Mouse (Mus musculus) forebrain, embryonic 16.5 days (tissue): ENCODE measurements around the gene Mrps18a. TPM values are rescaled to one million over a fixed set of nuclear protein-coding genes. Genes with fewer than 3 reads are reported as not detected.

Experiments
- ATAC-seq: fragments of 200-750 bp; cut with Nextera tagmentation; 2 replicates; pipeline ENCODE4 v1.8.0; 2017; ENCODE audit warnings: mild to moderate bottlenecking, moderate library complexity
- H3K27ac ChIP-seq: fragments of 300-500 bp; sonication (generic); 2 replicates; pipeline ENCODE4 v1.5.1; 2014; ENCODE audit warnings: low read length, control low read depth
- H3K27me3 ChIP-seq: fragments of 300-500 bp; sonication (generic); replicated peaks from 2 replicates; pipeline ENCODE4 v1.6.1; 2014; ENCODE audit warnings: low read length; ENCODE audit not compliant: control insufficient read depth, insufficient read depth
- H3K36me3 ChIP-seq: fragments of 300-500 bp; sonication (generic); 2 replicates; pipeline ENCODE4 v1.6.1; 2014; ENCODE audit not compliant: control insufficient read depth, insufficient read depth
- H3K4me1 ChIP-seq: fragments of 300-500 bp; sonication (generic); replicated peaks from 2 replicates; pipeline ENCODE4 v1.6.1; 2014; ENCODE audit warnings: low read length; ENCODE audit not compliant: control insufficient read depth, insufficient read depth
- H3K4me2 ChIP-seq: fragments of 300-500 bp; sonication (generic); 2 replicates; pipeline ENCODE4 v1.6.1; 2014; ENCODE audit warnings: mild to moderate bottlenecking, low read length, control low read depth
- H3K4me3 ChIP-seq: fragments of 300-500 bp; sonication (generic); replicated peaks from 2 replicates; pipeline ENCODE4 v1.5.1; 2014; ENCODE audit warnings: mild to moderate bottlenecking, low read length, control low read depth
- H3K9ac ChIP-seq: fragments of 300-500 bp; sonication (generic); replicated peaks from 2 replicates; pipeline ENCODE4 v1.6.1; 2014; ENCODE audit warnings: low read depth, low read length, control low read depth
- H3K9me3 ChIP-seq: fragments of 300-500 bp; sonication (generic); 2 replicates; pipeline ENCODE4 v1.6.1; 2016; ENCODE audit warnings: low read length; ENCODE audit not compliant: control insufficient read depth
- WGBS: fragments of 180-500 bp; shearing (Covaris S2); extraction: QIAGEN DNeasy Blood & Tissue Kit; methylation state at CpG from one replicate; pipeline ENCODE4 v1.1.7; 2014; 5-methylcytosine and 5-hydroxymethylcytosine counted together
- polyA plus RNA-seq: library from polyadenylated mRNA; unstranded; fragments of >200 nt; fragmentation: Nextera tagmentation; extraction: Ambion mirVana; gene quantifications from 2 replicates; pipeline ENCODE4 v1.2.1, GENCODE M21; 2015

Mrps18a gene
- polyA plus RNA-seq, 1 experiment from 2014 or later = 137 TPM

- Histone ChIP-seq H3K9ac (no peak overlapping the region), H3K27me3 (no peaks in the 10 kb centered on the region), H3K4me3 (no peak overlapping the region), H3K4me1 (peaks cover 10% of the 10 kb centered on the region), H3K4me2 (no peak overlapping the region), H3K9me3 (no peaks in the 10 kb centered on the region), H3K27ac (no peak overlapping the region), H3K36me3 (peaks cover 5% of the 10 kb centered on the region; the same call in 1 of the 2 replicates)
- 75% methylated on average over 11 of the region's 11 CpGs for WGBS
- ATAC-seq = no peak
Observed at GRCm38 (mm10) chr17:46116138-46116537, 5.4 kb downstream of the Mrps18a start.

DNA sequence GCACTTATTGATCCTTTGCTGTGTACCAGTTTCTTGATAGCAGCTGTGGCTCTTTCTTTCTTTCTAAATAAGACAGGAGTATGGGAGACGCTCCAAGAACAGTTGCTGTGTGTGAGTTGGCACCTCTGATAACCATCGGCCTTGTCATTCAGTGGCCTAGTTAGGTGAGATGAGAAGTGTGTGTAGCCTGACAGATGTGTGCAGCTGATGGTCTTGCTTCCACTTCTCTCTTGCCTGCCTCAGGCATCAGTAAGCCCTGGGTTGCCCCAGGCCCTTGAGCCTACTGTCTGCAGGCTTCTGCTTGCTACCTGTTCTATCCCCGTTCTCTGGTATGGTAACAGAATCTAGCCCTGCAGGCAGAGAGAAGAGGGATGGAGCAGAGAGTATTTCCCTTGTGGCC lies 6.1 kb downstream of the Mrps18a start:
- no peak for ATAC-seq
- WGBS = 94% methylated on average over 3 of the region's 3 CpGs
- peaks cover 3% of the 10 kb centered on the region; the same call in 1 of the 2 replicates for H3K4me1 ChIP-seq
- no peaks in the 10 kb centered on the region for H3K27me3 ChIP-seq
- no peak overlapping the region for H3K27ac ChIP-seq
- H3K9me3 ChIP-seq = no peaks in the 10 kb centered on the region
- no peak overlapping the region for H3K9ac ChIP-seq
- no peak overlapping the region for H3K4me3 ChIP-seq
- no peak overlapping the region for H3K4me2 ChIP-seq
- peaks cover 5% of the 10 kb centered on the region; the same call in 1 of the 2 replicates for H3K36me3 ChIP-seq

GRCm38 (mm10) chr17:46117623-46118422 lies 7.0 kb downstream of the Mrps18a start:
- no peak for ATAC-seq
- Histone ChIP-seq H3K27ac (no peak overlapping the region), H3K27me3 (no peaks in the 10 kb centered on the region), H3K4me2 (no peak overlapping the region), H3K9ac (no peak overlapping the region), H3K4me3 (no peak overlapping the region), H3K9me3 (no peaks in the 10 kb centered on the region), H3K36me3 (peaks cover 5% of the 10 kb centered on the region; the same call in 1 of the 2 replicates), H3K4me1 (no peaks in the 10 kb centered on the region)
- 88% methylated on average over 13 of the region's 13 CpGs for WGBS

GRCm38 (mm10) chr17:46118423-46118850 lies 7.7 kb downstream of the Mrps18a start:
- no peak overlapping the region for H3K27ac ChIP-seq
- 70% methylated on average over 4 of the region's 4 CpGs for WGBS
- peaks cover 5% of the 10 kb centered on the region for H3K36me3 ChIP-seq
- ATAC-seq = no peak
- H3K4me3 ChIP-seq = no peak overlapping the region
- no peaks in the 10 kb centered on the region for H3K9me3 ChIP-seq
- H3K4me2 ChIP-seq = no peak overlapping the region
- H3K9ac ChIP-seq = no peak overlapping the region
- no peaks in the 10 kb centered on the region for H3K4me1 ChIP-seq
- no peaks in the 10 kb centered on the region for H3K27me3 ChIP-seq

DNA sequence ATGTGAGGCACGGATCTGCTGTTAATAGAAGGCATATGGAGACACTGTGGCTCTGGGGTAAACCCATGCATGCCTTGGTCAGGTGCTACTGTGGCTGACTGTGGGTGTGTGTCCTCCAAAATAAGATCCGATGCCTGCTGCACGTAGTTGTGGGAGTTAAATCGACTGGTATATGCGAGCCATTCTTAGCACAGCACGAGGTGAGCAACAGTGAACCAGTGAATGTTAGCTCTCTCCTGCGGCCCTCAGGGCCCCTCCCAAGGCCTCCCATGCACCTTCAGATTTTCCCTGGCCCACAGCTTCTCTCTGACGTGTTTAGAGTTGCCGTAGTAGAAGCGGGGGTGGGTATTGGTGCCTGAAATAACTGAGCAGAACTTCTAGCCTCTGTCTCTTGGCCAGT lies 8.9 kb downstream of the Mrps18a start:
- H3K27ac ChIP-seq = no peak overlapping the region
- no peaks in the 10 kb centered on the region for H3K4me1 ChIP-seq
- no peaks in the 10 kb centered on the region for H3K9me3 ChIP-seq
- H3K4me2 ChIP-seq = no peak overlapping the region
- no peaks in the 10 kb centered on the region for H3K27me3 ChIP-seq
- ATAC-seq = no peak
- WGBS = 94% methylated on average over 10 of the region's 10 CpGs
- peaks cover 5% of the 10 kb centered on the region for H3K36me3 ChIP-seq
- H3K9ac ChIP-seq = no peak overlapping the region
- H3K4me3 ChIP-seq = no peak overlapping the region

- WGBS = 95% methylated on average over 4 of the region's 4 CpGs
- Histone ChIP-seq H3K27me3 (no peaks in the 10 kb centered on the region), H3K36me3 (peaks cover 25% of the 10 kb centered on the region), H3K4me3 (no peak overlapping the region), H3K4me1 (no peaks in the 10 kb centered on the region), H3K9me3 (no peaks in the 10 kb centered on the region), H3K9ac (no peak overlapping the region), H3K4me2 (no peak overlapping the region), H3K27ac (no peak overlapping the region)
- no peak for ATAC-seq
Observed at GRCm38 (mm10) chr17:46122791-46123190, 12.0 kb downstream of the Mrps18a start.

- Histone ChIP-seq H3K27me3 (no peaks in the 10 kb centered on the region), H3K9me3 (no peaks in the 10 kb centered on the region), H3K27ac (no peak overlapping the region), H3K4me1 (no peaks in the 10 kb centered on the region), H3K4me2 (no peak overlapping the region), H3K36me3 (peaks cover 25% of the 10 kb centered on the region), H3K9ac (no peak overlapping the region), H3K4me3 (no peak overlapping the region)
- WGBS = 92% methylated on average over 4 of the region's 4 CpGs
- no peak for ATAC-seq
Observed at GRCm38 (mm10) chr17:46123285-46123684, 12.5 kb downstream of the Mrps18a start.

- 92% methylated on average over 12 of the region's 12 CpGs for WGBS
- no peaks in the 10 kb centered on the region for H3K9me3 ChIP-seq
- no peak overlapping the region for H3K4me2 ChIP-seq
- ATAC-seq = no peak
- no peak overlapping the region for H3K4me3 ChIP-seq
- peaks cover 26% of the 10 kb centered on the region for H3K36me3 ChIP-seq
- H3K4me1 ChIP-seq = no peaks in the 10 kb centered on the region
- H3K9ac ChIP-seq = no peak overlapping the region
- no peak overlapping the region for H3K27ac ChIP-seq
- no peaks in the 10 kb centered on the region for H3K27me3 ChIP-seq
Observed at GRCm38 (mm10) chr17:46123953-46124700, 13.3 kb downstream of the Mrps18a start.

DNA sequence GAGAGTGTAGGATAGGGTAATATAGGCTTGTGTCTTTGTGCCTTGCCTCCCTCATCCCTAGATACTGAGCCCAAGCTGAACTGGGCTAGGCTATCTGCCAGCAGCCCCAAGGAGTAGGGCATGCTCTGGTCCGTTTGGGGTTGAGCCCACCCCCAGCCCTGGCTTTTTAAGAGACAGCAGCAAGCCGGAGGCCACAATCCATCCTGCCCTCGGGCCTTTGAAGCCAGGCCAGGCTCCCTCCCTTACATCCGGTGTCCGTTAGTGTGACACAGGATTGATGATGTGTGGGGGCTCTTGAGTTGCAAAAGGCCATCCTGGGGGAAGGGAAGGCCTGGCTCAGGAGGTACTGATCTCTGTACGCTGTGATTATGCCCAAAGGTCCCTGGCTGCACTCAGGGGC lies 15.8 kb downstream of the Mrps18a start:
- no peak overlapping the region for H3K9ac ChIP-seq
- no peaks in the 10 kb centered on the region for H3K4me1 ChIP-seq
- no peak overlapping the region for H3K4me3 ChIP-seq
- no peak overlapping the region for H3K4me2 ChIP-seq
- H3K27me3 ChIP-seq = no peaks in the 10 kb centered on the region
- WGBS = 85% methylated on average over 6 of the region's 6 CpGs
- no peaks in the 10 kb centered on the region for H3K9me3 ChIP-seq
- H3K36me3 ChIP-seq = peaks cover 23% of the 10 kb centered on the region
- no peak overlapping the region for H3K27ac ChIP-seq
- no peak for ATAC-seq
